Mouse (Mus musculus): ENCODE data around the gene Fgf11.
A peak's percentile ranks its signal among the peaks of the same experiment; 100 is the strongest.

- TF ChIP-seq CTCF (IDR thresholded peaks at IDR 0.05; ENCODE audit: insufficient read depth, low read depth, low read length) (peak; percentile 69), POLR2A (IDR thresholded peaks at IDR 0.05; ENCODE audit: insufficient read depth, low read depth, low read length) (no peak)
Measured at GRCm38 (mm10) chr11:69803786-69804651, 2.4 kb upstream of the Fgf11 start.
